Mouse (Mus musculus): ENCODE measurements around the gene Tas2r119.
"Not testable (repeated sequence)": the region's sequence is repeated elsewhere in the genome, so short reads cannot be mapped to it uniquely, and the experiment has no call there.

Gene Tas2r119

GRCm38 (mm10) chr15:32176989-32177388 lies at the start of gene Tas2r119:
TSS of gene Tas2r119 (plus strand) at chr15:32177289.
- DNase-seq: no peak

GRCm38 (mm10) chr15:32132315-32132714 lies 44.8 kb upstream of the Tas2r119 start:
- DNase-seq: no peak

DNA sequence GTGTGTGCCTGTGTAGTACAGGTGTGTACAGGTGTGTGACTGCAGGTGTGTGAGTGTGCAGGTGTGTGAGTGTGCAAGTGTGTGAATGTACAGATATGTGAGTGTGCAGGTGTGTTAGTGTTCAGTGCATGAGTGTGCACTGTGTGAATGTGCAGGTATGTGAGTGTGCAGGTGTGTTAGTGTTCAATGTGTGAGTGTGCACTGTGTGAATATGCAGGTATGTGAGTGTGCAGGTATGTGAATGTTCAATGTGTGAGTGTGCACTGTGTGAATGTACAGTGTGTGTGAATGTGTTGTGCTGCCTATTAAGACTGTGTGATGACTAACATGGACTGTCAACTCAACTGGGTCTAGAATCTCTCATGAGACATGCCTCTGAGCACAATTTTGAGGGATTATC lies 35.4 kb upstream of the Tas2r119 start:
- DNase-seq: no peak

DNA sequence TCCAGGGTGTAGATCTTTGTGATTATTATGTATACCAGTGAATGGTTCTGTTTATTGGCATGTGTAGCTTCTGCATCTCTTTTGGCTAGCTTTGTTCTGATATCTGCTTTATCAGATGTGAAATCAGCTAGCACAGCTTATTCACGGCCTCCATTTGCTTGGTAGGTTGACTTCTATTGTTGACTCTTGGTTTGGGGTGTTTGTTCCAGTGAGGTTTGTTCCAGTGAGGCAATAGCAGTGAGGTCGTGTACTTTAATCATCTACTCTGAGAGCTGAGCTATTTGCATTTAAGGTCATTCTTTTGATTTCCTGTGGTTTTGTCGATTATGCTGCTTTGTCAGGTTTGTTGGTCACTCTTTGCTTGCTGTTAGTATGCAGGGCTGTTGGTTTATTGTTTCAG lies 32.8 kb upstream of the Tas2r119 start:
- DNase-seq: no peak

- no peak for DNase-seq
These were observed 23.7 kb upstream of the Tas2r119 start for GRCm38 (mm10) chr15:32153404-32153803.

- DNase-seq: peak; percentile 7
These were observed 23.1 kb upstream of the Tas2r119 start for GRCm38 (mm10) chr15:32153857-32154449.

DNA sequence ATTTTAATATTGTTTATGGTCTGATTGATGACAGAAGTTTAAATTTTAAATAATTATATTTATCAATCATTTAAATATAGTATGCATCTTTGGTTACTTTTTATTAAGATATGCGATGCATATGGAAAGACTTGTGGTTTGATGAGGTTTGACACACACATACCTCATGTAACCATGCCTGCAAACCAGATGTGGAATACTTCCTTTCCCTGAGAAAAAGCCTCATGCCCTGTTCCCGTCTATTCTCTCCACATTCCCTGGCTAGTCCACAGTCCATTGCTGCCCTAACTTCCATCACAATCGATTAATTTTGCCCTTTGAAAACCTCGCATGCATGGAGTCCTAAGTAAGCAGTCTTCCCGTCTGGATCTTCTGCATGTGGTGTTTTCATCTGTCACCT lies 21.0 kb upstream of the Tas2r119 start:
- no peak for DNase-seq

DNA sequence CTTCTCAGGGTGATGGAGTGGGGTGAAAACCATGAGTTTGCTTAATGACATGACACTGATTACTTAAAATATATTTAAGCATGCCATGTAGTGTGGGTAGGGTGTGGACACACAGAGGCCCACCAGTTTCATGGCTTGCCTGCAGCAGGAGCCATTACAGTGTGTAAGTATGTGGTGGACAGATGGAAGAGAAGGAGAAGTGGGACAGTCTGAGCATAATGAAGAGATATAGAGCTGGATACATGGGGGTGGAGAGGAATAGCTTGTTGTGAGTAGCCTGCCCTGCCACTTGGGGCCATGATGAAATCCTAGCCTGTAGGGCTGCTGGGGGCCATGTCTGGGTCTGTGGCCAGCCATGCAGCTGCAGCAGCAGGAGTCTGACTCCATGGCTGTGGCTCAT lies 16.8 kb upstream of the Tas2r119 start:
- DNase-seq: no peak

GRCm38 (mm10) chr15:32171764-32172163 lies 5.3 kb upstream of the Tas2r119 start:
- DNase-seq: no peak

DNA sequence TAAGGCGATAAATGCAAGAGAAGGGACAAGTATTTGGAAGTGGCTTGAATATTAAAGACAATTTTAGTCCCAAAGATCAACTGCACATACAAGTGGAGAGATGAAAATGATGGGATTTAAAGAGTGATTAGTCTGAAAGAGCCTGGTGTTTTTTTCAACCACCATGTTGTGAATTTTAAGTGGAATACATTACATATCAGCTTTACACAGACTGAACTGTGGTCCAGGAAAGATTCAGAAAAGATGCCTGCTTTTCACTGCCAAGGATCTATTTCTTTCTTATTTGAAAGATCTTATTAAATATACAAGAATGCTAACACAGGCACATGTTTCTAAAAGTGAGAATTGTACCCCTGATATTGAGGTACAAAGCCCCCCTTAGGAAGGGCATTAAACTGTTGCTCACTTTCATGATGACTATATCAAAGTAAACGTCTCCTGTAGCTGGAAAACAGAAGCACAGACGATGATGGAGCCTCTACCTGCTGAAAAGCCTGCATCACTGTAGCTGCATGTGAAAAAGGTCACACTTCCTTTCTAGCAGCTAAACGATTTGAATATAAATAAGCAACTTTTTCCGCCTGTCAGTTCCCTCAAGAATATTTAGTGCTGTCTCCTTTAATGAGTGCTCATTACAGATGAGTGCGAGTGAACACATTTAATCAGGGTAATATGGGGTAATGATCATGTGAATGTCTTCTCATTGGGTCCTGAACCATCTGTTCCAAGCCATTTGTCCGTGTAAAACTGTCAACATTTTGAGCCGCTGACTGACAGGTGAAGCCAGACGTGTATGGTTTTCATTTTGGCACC lies 4.7 kb upstream of the Tas2r119 start:
- DNase-seq: no peak

DNA sequence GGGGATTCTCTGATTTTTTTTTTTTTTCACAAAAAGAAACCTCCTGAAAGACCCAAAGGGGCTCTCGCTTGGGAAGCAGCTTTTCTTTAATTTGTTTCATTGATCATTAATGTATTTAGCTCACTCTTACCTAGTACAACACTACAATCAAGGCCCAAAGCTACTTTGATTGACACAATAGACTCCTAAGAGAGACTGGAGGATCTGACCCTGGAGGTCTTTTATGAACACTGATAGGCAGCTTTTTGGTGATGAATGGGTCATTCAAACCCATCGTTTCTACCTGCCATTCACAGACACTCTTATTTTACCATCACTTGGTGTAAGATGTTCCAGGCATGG lies 4.1 kb upstream of the Tas2r119 start:
- DNase-seq: no peak

DNA sequence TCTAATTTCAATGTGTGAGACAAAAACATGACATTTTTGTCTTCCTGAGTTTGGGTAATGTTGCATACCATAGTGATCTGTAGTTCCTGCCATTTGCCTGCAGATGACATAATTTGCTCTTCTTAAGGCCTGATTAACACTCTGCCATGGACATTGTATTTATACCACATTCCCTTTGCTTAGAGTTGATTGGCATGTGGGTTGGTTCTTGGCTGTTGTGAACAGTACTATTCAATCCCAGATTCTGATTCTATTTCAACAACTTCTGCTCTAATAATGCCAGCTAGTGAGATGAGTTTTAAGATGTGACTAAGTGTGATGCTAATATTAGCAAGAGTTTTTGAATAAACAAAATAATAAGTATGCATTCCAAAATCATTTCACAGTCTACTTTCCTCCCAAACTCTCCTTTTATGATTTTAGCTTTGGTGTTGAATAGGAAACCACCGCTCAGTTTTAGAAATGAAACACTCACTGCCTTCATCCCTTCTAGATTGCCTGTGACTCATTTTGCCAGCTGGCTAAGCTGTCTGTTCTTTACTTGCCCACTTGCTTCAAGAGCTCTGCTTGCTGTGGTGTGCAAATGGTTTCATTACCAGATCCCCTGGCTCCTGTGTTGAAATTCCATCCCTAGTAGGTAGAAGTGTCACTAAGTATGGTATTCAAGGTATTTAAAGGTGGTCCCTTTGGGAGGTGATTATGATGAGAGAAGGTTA lies 3.1 kb downstream of the Tas2r119 start:
- DNase-seq: no peak

DNA sequence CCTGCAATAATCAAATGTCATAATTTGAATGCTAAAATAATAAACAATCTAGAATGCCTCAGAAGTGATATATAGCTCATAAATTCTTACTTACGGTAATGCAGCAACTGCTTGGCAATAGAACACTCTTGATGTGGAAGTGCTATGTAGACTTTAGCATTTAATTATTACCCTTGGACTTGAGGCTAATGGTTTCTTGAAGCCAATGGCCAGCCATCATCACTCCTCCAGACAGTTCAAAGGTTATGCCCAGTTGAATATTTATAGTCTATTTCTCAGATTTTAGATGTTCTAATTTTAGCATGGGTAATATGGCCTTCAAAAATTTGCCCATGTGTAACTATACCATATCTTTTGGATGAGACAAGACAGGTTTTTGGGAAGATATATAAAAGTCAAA lies 4.9 kb downstream of the Tas2r119 start:
- no peak for DNase-seq

GRCm38 (mm10) chr15:32184964-32185363 lies 7.9 kb downstream of the Tas2r119 start:
- no peak for DNase-seq

DNA sequence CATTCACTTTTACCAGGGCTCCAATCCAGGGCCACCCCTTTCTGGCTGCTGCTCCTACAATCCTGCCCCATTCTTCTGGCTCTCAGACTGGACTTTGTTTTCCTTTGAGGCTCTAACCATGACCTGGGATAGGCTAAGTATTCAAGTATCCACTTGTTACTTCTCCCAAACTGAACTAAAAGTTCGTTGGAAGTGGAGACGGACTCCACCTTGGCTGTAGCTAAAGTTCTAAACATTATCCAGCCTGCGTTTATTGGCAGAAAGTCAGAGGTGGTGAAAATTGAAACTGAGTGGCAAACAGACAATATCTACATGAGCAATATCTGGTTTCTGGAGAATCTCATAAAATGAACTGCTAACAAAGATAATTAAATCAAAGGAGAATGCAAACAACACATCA lies 12.8 kb downstream of the Tas2r119 start:
- no peak for DNase-seq

DNA sequence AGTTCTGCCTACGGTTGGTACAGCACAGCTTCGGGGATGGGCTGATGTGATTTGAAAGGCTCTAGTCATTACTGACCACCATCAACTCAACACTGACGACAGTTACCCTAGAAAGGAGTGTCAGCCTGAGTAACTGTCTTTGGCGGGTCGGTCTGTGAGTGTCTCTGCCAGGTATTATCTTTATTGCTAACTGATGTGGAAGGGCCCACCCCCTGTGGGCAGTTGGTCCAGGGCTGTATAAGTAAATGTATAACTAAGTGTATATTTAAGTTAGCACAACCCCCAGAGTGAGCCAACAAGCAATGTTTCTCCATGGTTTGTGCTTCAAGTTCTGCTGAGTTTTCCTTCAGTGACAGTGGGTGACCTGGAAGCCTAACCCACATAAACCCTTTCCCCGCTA lies 13.3 kb downstream of the Tas2r119 start:
- DNase-seq: no peak

DNA sequence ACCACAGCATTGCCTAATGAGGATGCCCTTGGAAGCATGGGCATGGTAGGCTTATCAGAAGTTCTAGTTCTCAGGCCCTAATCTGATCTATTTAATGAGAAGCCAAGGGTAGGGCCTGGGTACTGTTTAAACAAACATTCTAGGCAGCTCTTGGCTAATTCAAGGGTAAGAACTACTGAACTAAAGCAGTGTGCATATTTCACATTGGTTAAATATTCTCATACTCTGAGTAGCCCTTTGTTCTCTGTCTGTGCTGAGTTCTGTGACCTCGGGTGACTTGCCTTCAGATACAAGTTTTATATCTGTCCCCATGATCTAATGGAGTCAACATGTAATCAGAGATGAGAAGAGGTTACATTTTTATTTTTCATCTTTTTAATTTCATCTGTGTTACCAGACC lies 15.9 kb downstream of the Tas2r119 start:
- DNase-seq: no peak

DNA sequence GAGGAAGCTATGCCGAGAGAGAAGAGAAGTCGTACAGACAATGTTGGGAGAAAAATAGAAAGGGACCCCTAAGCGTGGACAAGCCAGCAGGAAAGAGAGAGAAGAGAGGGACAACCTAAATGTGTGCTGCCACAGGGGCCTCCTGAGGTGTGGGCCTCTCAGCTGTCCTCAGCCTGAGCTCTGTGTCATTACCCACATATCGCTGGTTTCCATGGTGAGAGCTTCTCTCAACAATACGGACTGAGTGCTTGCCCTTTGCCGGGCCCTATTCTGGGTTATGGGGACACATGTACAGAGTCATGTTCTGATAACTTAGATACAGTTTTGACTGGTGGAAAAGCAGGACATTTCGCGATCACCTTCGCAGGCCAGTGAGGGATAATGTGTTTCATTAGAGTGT lies 21.0 kb downstream of the Tas2r119 start:
- no peak for DNase-seq

DNA sequence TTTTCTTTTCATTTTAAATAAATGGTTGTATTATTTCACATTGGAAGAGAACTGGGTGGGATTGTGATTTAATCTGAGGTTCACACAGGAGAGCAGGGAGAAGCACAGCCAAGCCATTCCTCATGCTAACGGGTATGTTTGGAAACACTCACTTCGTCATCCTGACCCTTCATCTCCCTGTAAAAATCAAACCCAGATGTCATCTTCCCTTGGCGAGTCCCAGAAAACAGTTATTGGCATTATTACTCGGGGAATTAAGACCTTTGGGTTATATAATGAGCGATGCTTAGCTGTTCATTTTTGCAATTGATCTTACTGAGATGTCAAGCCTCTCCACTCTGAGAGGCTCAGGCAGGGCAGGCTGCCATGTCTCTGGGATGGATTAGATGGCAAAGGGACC lies 21.5 kb downstream of the Tas2r119 start:
- no peak for DNase-seq

DNA sequence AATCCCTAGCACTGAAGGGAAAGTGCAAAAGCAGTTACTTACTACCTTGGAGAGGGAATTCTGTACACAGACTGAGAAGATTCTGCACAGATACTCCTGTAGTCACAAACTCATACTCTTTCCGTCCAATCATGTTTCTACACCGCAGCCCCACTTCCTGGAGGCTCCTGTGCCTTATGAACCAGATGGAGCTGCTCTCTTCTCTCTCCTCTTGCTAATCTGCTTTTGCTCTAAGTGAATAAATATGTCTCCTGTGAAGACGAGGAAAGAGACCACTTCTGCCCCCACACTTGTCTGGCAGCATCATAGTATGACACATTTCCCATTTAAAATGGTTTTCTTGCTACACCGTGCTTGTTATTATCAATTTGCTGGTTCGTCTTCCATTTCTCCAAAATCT lies 26.2 kb downstream of the Tas2r119 start:
- DNase-seq: no peak

DNA sequence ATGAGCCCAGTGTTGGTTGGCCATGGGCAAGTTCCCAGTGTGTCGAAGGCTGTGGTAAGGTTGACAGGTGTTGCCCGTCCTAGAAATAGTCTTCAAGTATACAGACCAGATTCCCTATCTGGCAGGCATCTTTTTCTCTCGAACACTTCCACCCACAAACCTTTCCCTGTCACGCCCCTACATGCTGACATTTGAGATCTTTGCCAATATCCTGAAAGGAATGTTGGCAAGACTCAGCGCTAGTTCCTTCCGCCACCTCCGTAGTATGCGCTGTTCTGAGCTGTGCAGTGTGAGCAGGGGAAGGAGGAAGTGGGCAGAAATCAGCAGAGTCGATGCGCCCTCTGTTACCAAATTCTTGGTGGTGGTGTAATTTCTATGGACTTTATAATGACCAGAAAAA lies 27.8 kb downstream of the Tas2r119 start:
- no peak for DNase-seq

DNA sequence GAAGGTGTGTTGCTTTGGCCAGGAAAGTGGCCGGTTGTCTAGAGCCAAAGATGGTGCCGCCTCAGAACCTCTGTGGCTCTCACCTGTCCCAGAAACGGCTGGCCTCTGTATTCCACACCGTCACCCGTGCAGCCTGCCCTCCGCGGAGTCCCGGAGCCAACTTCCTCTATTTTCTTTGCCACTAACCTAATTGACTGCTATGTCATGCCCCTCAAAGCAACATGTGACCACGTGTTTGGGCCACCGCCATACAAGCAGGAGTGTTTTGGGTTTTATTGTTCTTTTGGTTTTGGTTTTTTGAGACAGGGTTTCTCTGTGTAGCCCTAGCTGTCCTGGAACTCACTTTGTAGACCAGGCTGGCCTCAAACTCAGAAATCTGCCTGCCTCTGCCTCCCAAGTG lies 37.6 kb downstream of the Tas2r119 start:
- not testable (repeated sequence) for DNase-seq

DNA sequence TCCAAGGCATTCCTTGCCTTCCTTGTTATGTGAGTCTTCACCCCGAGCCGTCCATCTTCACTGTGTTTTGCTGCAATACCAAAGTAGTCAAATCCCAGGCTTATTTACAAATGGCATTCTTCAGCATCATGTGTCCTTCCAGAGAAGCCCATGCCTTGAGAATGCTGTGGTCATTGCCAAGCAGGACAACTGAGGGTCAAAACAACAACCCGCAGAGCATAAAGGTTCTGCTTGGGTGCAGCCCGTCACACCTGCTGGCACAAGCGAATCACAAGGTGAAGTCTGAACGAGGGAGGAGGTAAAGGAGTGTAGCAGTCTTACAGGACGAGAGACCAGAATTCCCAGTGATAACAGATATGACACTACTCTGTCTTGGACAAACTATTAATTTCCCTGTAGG lies 45.9 kb downstream of the Tas2r119 start:
- no peak for DNase-seq

GRCm38 (mm10) chr15:32225394-32225793 lies 48.3 kb downstream of the Tas2r119 start:
- no peak for DNase-seq

All from lung, postnatal 10 days (tissue).